Mouse (Mus musculus) heart, adult 2 months (tissue): Measurements from ENCODE around the gene Selenok. TPM values are rescaled to one million over a fixed set of nuclear protein-coding genes. Genes with fewer than 3 reads are reported as not detected.

Experiments used
- DNase-seq, 2 experiments: peaks; one replicate each; pipeline ENCODE4 v3.0.0; 2021
- H3K27ac ChIP-seq: fragments of 200-600 bp; 2 replicates; pipeline ENCODE4 v1.8.1; 2022
- H3K27me3 ChIP-seq: fragments of 200-500 bp; 2 replicates; pipeline ENCODE4 v1.6.1; 2012; ENCODE audit warnings: mild to moderate bottlenecking, low read length, inconsistent platforms, mixed read lengths; ENCODE audit not compliant: control insufficient read depth, insufficient read depth
- H3K36me3 ChIP-seq: fragments of 200-500 bp; 2 replicates; pipeline ENCODE4 v1.6.1; 2012; ENCODE audit warnings: low read length, inconsistent platforms; ENCODE audit not compliant: control insufficient read depth, insufficient read depth
- H3K4me1 ChIP-seq: fragments of 200-500 bp; 2 replicates; pipeline ENCODE4 v1.6.1; 2011; ENCODE audit warnings: low read length; ENCODE audit not compliant: control insufficient read depth, insufficient read depth
- H3K4me3 ChIP-seq: fragments of 200-600 bp; 2 replicates; pipeline ENCODE4 v1.8.1; 2022
- H3K79me2 ChIP-seq: fragments of 200-500 bp; replicated peaks from 2 replicates; pipeline ENCODE4 v1.6.1; 2012; ENCODE audit warnings: mild to moderate bottlenecking, inconsistent platforms, low read length, moderate library complexity, mixed read lengths; ENCODE audit not compliant: control insufficient read depth, insufficient read depth
- H3K9ac ChIP-seq: fragments of 200-500 bp; 2 replicates; pipeline ENCODE4 v1.6.1; 2012; ENCODE audit warnings: low read depth, mild to moderate bottlenecking, control low read depth, inconsistent platforms, low read length, mixed read lengths
- CTCF ChIP-seq: fragments of 200-600 bp; IDR thresholded peaks from 2 replicates; pipeline ENCODE4 v1.8.1; 2022; ENCODE audit warnings: antibody characterized with exemption, mild to moderate bottlenecking, moderate library complexity
- EP300 ChIP-seq: fragments of 200-500 bp; IDR thresholded peaks from 2 replicates; pipeline ENCODE4 v1.6.1; 2011; ENCODE audit warnings: low read depth, low read length, control low read depth; ENCODE audit not compliant: insufficient read depth
- POLR2A ChIP-seq: fragments of 200-500 bp; IDR thresholded peaks from 2 replicates; pipeline ENCODE4 v1.6.1; 2011; ENCODE audit warnings: mild to moderate bottlenecking, low read depth, low read length, control low read depth; ENCODE audit not compliant: insufficient read depth
- WGBS: fragments of 180-500 bp; shearing (Covaris S2); methylation state at CpG from one replicate; pipeline ENCODE4 v1.1.7; 2018; 5-methylcytosine and 5-hydroxymethylcytosine counted together
- intact Hi-C: fragments of 180-260 bp; cut with DNase I; formaldehyde crosslinking; loops from one replicate; pipeline ENCODE4 v1.15.1; 2025
- polyA plus RNA-seq: library from polyadenylated mRNA; depleted of rRNA; stranded (reverse); fragments of >200 nt; gene quantifications from 2 replicates; pipeline ENCODE4 v1.2.3, GENCODE M21; 2012
- total RNA-seq, 2 experiments: library from RNA; stranded (reverse); gene quantifications; 2 replicates each; pipeline ENCODE4 v1.2.3; 2021

Selenok gene
- total and polyA plus RNA-seq, 3 experiments: 52.5 to 95.6 (median 83.7) TPM

DNA sequence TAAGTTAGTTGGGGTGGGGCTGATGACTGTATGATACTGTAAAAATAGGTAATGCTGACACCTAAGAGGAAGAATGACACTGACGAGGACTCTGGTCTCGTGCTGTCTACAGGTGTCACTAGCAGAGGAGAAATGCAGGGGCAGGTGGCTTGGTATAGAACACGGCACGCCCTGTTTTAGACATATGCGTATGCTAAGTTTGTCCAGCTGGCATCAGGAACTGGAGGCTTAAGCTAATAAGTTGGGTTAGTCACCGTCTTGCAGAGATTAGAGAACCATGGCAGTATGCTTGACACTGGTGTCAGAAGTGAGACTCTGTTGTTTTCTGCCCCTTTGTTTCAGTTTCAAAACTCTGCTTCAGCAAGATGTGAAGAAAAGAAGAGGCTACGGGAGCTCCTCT lies 3.3 kb downstream of the Selenok start:
- H3K27ac ChIP-seq: no peak overlapping the region
- H3K36me3 ChIP-seq: peaks cover 18% of the 10 kb centered on the region
- no peak for DNase-seq
- no peak overlapping the region for H3K9ac ChIP-seq
- H3K4me1 ChIP-seq: peaks cover 4% of the 10 kb centered on the region
- no peak overlapping the region for H3K4me3 ChIP-seq
- H3K79me2 ChIP-seq: no peaks in the 10 kb centered on the region; the same call in 1 of the 2 replicates
- no peaks in the 10 kb centered on the region for H3K27me3 ChIP-seq
- TF ChIP-seq CTCF (no peak), EP300 (no peak), POLR2A (no peak)
- WGBS: 95% methylated on average over 7 of the region's 7 CpGs
- intact Hi-C loops: no loop called here

DNA sequence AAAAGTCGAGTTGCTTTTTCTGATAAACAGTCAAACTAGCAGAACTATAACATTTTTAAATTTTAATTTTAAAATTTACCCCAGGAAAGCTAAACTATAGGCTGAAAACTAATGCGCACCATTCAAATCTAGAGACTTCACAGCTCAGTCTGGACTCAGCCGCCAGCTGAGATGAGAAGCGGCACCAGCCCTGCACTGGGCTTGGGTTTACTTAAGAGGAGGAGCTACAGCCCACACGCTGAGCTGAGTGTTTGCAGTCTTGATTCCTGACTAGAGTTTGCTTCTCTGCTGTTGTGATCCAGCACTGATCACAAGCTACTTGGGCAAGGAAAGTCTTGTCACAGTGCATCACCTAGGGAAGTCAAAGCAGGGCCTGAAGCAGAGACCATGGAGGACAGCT lies 3.9 kb downstream of the Selenok start:
- 83% methylated on average over 5 of the region's 5 CpGs for WGBS
- intact Hi-C loops: no loop called here
- Histone ChIP-seq H3K4me1 (peaks cover 4% of the 10 kb centered on the region), H3K79me2 (no peaks in the 10 kb centered on the region; the same call in 1 of the 2 replicates), H3K27me3 (no peaks in the 10 kb centered on the region), H3K9ac (no peak overlapping the region), H3K4me3 (no peak overlapping the region), H3K36me3 (peaks cover 18% of the 10 kb centered on the region), H3K27ac (no peak overlapping the region)
- DNase-seq: no peak
- no peak for TF ChIP-seq CTCF
- TF ChIP-seq POLR2A: no peak
- no peak for TF ChIP-seq EP300

DNA sequence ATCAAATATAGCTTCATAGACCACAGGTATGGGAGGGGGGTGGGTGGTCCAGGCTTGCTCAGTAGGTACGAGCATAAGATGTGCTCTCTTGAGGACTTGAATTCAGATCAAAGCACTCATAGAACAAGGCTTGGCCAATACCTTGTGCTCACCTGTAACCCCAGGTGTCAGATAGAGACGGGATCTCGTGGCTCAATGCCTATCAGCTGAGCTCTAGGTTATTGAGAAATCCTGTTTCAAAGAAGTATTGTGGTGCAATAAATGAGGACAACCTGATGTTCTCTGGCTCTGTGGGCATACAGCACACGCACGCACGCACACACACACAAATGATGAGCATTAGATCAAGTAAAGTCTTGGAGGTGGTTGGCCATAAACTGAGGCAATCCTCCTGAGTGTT lies 8.8 kb downstream of the Selenok start:
- no peak for DNase-seq
- no peak overlapping the region for H3K9ac ChIP-seq
- H3K4me1 ChIP-seq: peaks cover 1% of the 10 kb centered on the region; the same call in 1 of the 2 replicates
- no peak overlapping the region for H3K4me3 ChIP-seq
- no peak for TF ChIP-seq POLR2A
- TF ChIP-seq EP300: no peak
- no peak for TF ChIP-seq CTCF
- no peak overlapping the region for H3K27ac ChIP-seq
- peaks cover 3% of the 10 kb centered on the region; the same call in 1 of the 2 replicates for H3K36me3 ChIP-seq
- 97% methylated on average over 6 of the region's 6 CpGs for WGBS
- intact Hi-C loops: loop anchor here (1.0 kb wide), 1 partner anchor 10 kb away; no protein-coding TSS in a partner anchor
- H3K27me3 ChIP-seq: no peaks in the 10 kb centered on the region
- H3K79me2 ChIP-seq: peaks cover 2% of the 10 kb centered on the region; the same call in 1 of the 2 replicates

DNA sequence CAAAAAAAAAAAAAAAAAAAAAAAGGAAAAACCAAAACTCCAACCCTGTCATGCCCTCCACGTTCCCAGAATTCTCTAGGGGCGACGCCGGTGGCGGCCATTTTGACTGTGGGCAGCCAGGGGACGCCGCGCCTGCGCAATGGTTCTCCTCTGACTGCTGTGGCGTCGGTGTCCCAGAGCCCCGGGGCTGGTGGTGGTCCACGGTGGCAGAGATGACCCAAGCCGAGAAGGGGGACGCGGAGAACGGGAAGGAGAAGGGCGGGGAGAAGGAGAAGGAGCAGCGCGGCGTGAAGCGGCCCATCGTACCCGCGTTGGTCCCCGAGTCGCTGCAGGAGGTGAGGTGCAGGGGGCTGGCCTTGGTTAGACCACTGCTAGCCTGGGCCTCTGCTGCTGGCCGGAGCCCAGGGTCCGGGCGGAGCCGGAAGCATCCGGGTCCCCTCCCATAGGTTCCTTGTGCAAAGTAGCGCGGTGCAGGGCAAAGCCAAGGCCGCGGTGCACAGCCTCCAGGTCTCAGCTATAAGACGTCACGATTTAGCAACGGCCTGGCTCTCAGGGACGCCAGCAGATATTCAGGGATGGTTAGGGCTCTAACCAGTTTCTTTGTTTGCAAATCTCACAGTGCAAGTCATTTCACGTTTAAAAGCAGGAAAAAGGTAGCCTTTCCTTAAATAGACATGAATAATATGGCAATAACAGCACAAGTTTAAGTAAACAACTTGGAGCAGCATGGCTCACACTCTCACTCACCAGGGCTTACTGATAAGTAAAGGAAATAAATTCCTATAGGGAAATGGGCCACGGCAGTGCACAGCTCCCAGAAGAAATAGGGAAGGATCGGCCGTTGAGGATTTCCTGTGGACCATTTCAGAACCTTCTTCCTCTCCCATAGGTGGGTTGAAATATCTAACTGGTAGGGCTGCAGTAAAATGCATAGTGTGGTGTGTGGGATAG lies 10.4 kb downstream of the Selenok start, which contains the start of gene Actr8:
Gene Actr8 (plus strand): TSS at position 84 of the 951 bp plus-strand sequence.
- H3K27ac ChIP-seq: peak within 1 kb of the TSS; percentile 97
- H3K36me3 ChIP-seq: no peaks in the 10 kb centered on the region
- H3K9ac ChIP-seq: peak within 1 kb of the TSS; percentile 96
- under 1% methylated on average over 44 of the region's 44 CpGs for WGBS
- H3K4me1 ChIP-seq: peaks cover 1% of the 10 kb centered on the region; the same call in 1 of the 2 replicates
- no peak for TF ChIP-seq EP300
- peak; percentile 60 for TF ChIP-seq POLR2A
- no peak for TF ChIP-seq CTCF
- peak within 1 kb of the TSS; percentile 95 for H3K4me3 ChIP-seq
- no peaks in the 10 kb centered on the region for H3K27me3 ChIP-seq
- peak; percentile 95 to 98 for DNase-seq
- intact Hi-C loops: no loop called here
- peaks cover 2% of the 10 kb centered on the region; the same call in 1 of the 2 replicates for H3K79me2 ChIP-seq

DNA sequence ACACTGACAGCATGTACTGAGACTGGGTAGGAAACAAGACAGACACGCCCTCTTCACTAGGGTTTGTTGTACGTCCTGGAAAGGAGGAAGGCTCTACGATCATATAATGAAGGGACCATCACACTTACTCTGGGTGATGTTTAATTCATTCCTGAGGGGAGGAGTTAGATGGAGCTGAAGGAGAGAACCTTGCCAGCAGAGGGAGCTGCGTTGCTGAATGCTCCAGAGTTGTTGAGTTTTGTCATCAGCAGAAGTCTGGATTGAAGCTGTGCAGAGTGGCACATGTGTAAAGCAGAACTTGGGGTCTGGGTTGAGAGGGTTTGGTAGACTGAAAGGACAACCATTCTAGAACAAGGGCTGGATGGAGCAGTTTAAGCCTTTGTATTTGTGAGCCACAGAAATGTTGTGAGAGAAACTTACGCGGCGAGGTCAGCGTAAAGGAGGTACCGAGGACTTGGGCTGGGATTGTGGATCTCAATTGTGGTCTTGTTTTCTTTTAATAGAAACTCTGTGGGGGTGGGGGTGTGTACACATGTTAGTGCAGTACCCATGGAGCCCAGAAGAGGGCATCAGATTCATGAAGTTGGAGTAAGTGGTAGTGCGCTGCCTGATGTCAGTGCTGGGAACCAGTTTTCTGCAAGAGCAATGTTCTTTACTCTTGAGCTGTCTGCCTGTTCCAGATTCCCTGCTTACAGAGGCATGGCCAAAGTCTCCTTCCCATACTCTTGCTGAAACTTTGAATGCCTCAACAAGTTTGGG lies 12.5 kb downstream of the Selenok start:
- Histone ChIP-seq H3K4me1 (peaks cover 1% of the 10 kb centered on the region; the same call in 1 of the 2 replicates), H3K9ac (no peak overlapping the region), H3K27me3 (no peaks in the 10 kb centered on the region), H3K27ac (no peak overlapping the region), H3K4me3 (no peak overlapping the region), H3K36me3 (peaks cover 2% of the 10 kb centered on the region), H3K79me2 (peaks cover 2% of the 10 kb centered on the region; the same call in 1 of the 2 replicates)
- whole genome bisulfite sequencing: 94% methylated on average over 10 of the region's 10 CpGs
- DNase-seq: no peak
- TF ChIP-seq CTCF: peak; percentile 35
- TF ChIP-seq POLR2A: no peak
- TF ChIP-seq EP300: no peak
- intact Hi-C loops: loop anchor here (10.0 kb wide), 1 partner anchor 494 kb away; the partner anchor contains the start of gene Dcp1a
